Mouse (Mus musculus) CH12.LX (cell line): ENCODE measurements at regions not wholly inside any gene's neighbourhood (a gene's known extent, or its start where the extent isn't known, plus 50 kb on each side); places are given as distances from the start of the nearest gene placed in this dataset.
"Not testable (repeated sequence)": the region's sequence is repeated elsewhere in the genome, so short reads cannot be mapped to it uniquely, and the experiment has no call there.

Source experiments
- DNase-seq: peaks from one replicate; pipeline ENCODE4 v3.0.0-alpha.2; 2013; ENCODE audit errors: extremely low read depth
- H3K27ac ChIP-seq: 2 replicates; pipeline ENCODE4 v1.5.1; 2012; ENCODE audit warnings: low read depth, mild to moderate bottlenecking, control low read depth, moderate library complexity; ENCODE audit not compliant: insufficient read depth
- H3K27me3 ChIP-seq: replicated peaks from 2 replicates; pipeline ENCODE3; 2012; ENCODE audit warnings: inconsistent platforms
- H3K36me3 ChIP-seq, 2 experiments: replicated peaks in 1 of 2; 2 replicates each; pipeline versions ENCODE3 to v1.6.1; 2012; ENCODE audit warnings: inconsistent platforms in 1 of 2, low read length in 1 of 2, mild to moderate bottlenecking in 1 of 2, mixed read lengths in 1 of 2, moderate library complexity in 1 of 2; ENCODE audit not compliant: control insufficient read depth in 1 of 2, insufficient read depth in 1 of 2
- H3K4me1 ChIP-seq, 2 experiments: 2 replicates each; pipeline ENCODE4 v1.6.1; 2012; ENCODE audit warnings: inconsistent platforms in 1 of 2, moderate library complexity in 1 of 2; ENCODE audit not compliant: insufficient read depth in 2 of 2, control insufficient read depth in 1 of 2
- H3K4me2 ChIP-seq: 2 replicates; pipeline ENCODE4 v1.6.1; 2012; ENCODE audit warnings: low read depth, mild to moderate bottlenecking, control low read depth; ENCODE audit not compliant: poor library complexity, insufficient read depth, severe bottlenecking
- H3K4me3 ChIP-seq, 3 experiments: fragments of 150-350 bp in 1 of 3; sonication (generic) in 1 of 3; replicated peaks in 1 of 3; 2 replicates each; pipeline versions ENCODE3 to v1.5.1; 2011 to 2012; ENCODE audit warnings: low read depth in 2 of 3, low read length in 2 of 3, mild to moderate bottlenecking in 2 of 3, moderate library complexity in 2 of 3, control low read depth in 1 of 3, improper control_type of control experiment in 1 of 3, inconsistent platforms in 1 of 3, mixed read lengths in 1 of 3; ENCODE audit not compliant: poor library complexity in 1 of 3
- H3K79me2 ChIP-seq: replicated peaks from 2 replicates; pipeline ENCODE4 v1.6.1; 2012; ENCODE audit warnings: mild to moderate bottlenecking, moderate library complexity; ENCODE audit not compliant: control insufficient read depth, poor library complexity, insufficient read depth, severe bottlenecking; ENCODE audit errors: extremely low read depth
- H3K9ac ChIP-seq: 2 replicates; pipeline ENCODE4 v1.6.1; 2012; ENCODE audit warnings: low read depth, mild to moderate bottlenecking, control low read depth, moderate library complexity; ENCODE audit not compliant: insufficient read depth
- H3K9me3 ChIP-seq: replicated peaks from 2 replicates; pipeline ENCODE3; 2012; ENCODE audit warnings: low read length, inconsistent platforms, mixed read lengths
- CHD2 ChIP-seq: IDR thresholded peaks from 2 replicates; pipeline ENCODE4 v1.6.1; 2011; ENCODE audit warnings: low read length, improper control_type of control experiment
- CTCF ChIP-seq, 2 experiments: IDR thresholded peaks in 1 of 2; conservative IDR thresholded peaks in 1 of 2; 2 replicates each; pipeline ENCODE4 v1.5.1; 2011 to 2012; ENCODE audit warnings: low read depth in 2 of 2, low read length in 2 of 2, improper control_type of control experiment in 1 of 2, inconsistent platforms in 1 of 2, mild to moderate bottlenecking in 1 of 2, moderate library complexity in 1 of 2
- HCFC1 ChIP-seq: IDR thresholded peaks from 2 replicates; pipeline ENCODE4 v1.6.1; 2012; ENCODE audit warnings: low read depth, mild to moderate bottlenecking, inconsistent platforms, low read length, improper control_type of control experiment
- JUND ChIP-seq: conservative IDR thresholded peaks from 2 replicates; pipeline ENCODE4 v1.6.1; 2011; ENCODE audit warnings: low read depth, low read length, improper control_type of control experiment
- MAFK ChIP-seq: IDR thresholded peaks from 2 replicates; pipeline ENCODE4 v1.6.1; 2011; ENCODE audit warnings: low read length, improper control_type of control experiment; ENCODE audit not compliant: insufficient replicate concordance
- MAX ChIP-seq: IDR thresholded peaks from 2 replicates; pipeline ENCODE4 v1.6.1; 2011; ENCODE audit warnings: low read length, improper control_type of control experiment
- MEF2A ChIP-seq: IDR thresholded peaks from 2 replicates; pipeline ENCODE4 v1.6.1; 2014; ENCODE audit warnings: low read depth, mild to moderate bottlenecking, inconsistent platforms, low read length, improper control_type of control experiment, borderline replicate concordance
- MYC ChIP-seq: IDR thresholded peaks from 2 replicates; pipeline ENCODE4 v1.6.1; 2011; ENCODE audit warnings: low read depth, mild to moderate bottlenecking, improper control_type of control experiment, low read length
- PAX5 ChIP-seq: IDR thresholded peaks from 2 replicates; pipeline ENCODE4 v1.6.1; 2012; ENCODE audit warnings: low read length, inconsistent platforms, mixed read lengths
- POLR2AphosphoS2 ChIP-seq: IDR thresholded peaks from 2 replicates; pipeline ENCODE4 v1.6.1; 2011; ENCODE audit warnings: low read depth, low read length, improper control_type of control experiment
- RCOR1 ChIP-seq: conservative IDR thresholded peaks from 2 replicates; pipeline ENCODE4 v1.6.1; 2012; ENCODE audit warnings: low read depth, mild to moderate bottlenecking, inconsistent platforms, low read length, improper control_type of control experiment
- SMC3 ChIP-seq: IDR thresholded peaks from 2 replicates; pipeline ENCODE4 v1.6.1; 2011; ENCODE audit warnings: low read depth, low read length, improper control_type of control experiment
- USF1 ChIP-seq: IDR thresholded peaks from 2 replicates; pipeline ENCODE4 v1.6.1; 2014; ENCODE audit warnings: low read depth, mild to moderate bottlenecking, inconsistent platforms, low read length, improper control_type of control experiment
- ZKSCAN1 ChIP-seq: IDR thresholded peaks from 2 replicates; pipeline ENCODE4 v1.6.1; 2012; ENCODE audit warnings: low read depth, inconsistent platforms, low read length, improper control_type of control experiment, borderline replicate concordance
- dilution Hi-C: fragments of 300-500 bp; cut with MboI; formaldehyde crosslinking; loops from 2 replicates; pipeline ENCODE4 v1.14.3; 2020; ENCODE audit warnings: low sequenced_read_pairs; ENCODE audit not compliant: extremely low pct_unique_long_range_greater_than_20kb, extremely low pct_ligation_motif_present
- in situ Hi-C: fragments of 300-500 bp; cut with MboI; formaldehyde crosslinking; loops from 3 replicates; pipeline ENCODE4 v1.14.3; 2019; ENCODE audit warnings: low sequenced_read_pairs, low pct_ligation_motif_present, low pct_unique_long_range_greater_than_20kb, mixed read lengths

DNA sequence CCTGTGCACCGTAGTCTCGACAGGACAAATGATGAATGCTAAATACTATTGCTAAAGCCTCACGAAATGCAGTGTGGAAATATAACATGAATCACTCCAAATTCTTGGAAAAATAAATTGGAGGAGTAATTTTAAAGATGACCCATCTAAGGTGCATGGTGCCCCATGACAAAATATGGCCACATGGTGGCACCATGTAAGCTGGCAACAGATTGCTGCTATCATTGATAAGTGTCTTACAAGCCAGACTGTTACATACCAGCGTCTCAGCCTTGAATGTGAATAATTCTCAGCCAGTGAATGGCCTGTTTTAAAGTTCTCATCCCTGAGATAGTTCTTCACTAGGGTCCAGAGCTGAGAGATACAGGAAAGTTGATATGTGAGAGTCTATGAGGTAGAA is 92.3 kb downstream of the 9530068E07Rik start:
- H3K27me3 ChIP-seq, result peaks cover 14% of the 10 kb centered on the region
- H3K4me1 ChIP-seq, H3K27ac ChIP-seq, in situ Hi-C loops, H3K79me2 ChIP-seq, H3K9ac ChIP-seq, DNase-seq, H3K9me3 ChIP-seq, dilution Hi-C loops, H3K36me3 ChIP-seq, H3K4me2 ChIP-seq, H3K4me3 ChIP-seq: not testable (repeated sequence)
- peak in 1 of 2 experiments; percentile 34; a peak in 2 of 4 replicates for TF ChIP-seq CTCF (conservative IDR thresholded peaks at IDR 0.05 in 1 of 2, IDR thresholded peaks at IDR 0.05 in 1 of 2; ENCODE audit: low read depth in 2 of 2, low read length in 2 of 2)

DNA sequence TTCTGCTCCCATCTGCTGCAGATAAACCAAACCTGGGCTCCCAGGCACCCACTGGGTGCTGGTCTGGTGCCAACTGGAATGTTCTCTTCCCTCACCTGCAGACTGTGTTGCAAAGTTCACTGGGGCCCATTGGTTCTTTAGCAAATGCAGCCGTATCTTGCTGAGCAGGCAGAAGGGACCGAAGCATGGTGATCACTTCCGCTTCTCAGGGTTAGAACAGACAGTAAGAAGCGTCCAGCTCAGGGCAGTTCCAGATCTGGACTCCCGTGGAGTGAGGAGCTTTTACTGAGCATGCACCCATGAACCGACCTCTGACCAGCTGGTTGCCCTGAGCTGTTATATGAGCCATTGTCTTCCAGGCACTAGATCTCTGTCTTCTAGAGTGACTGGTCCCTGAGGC is 97.1 kb downstream of the 9530068E07Rik start:
- Histone ChIP-seq H3K4me3 (no peak overlapping the region), H3K4me1 (no peaks in the 10 kb centered on the region), H3K79me2 (no peaks in the 10 kb centered on the region), H3K27ac (no peak overlapping the region), H3K27me3 (peaks cover 53% of the 10 kb centered on the region), H3K9me3 (peaks cover 11% of the 10 kb centered on the region), H3K9ac (no peak overlapping the region), H3K4me2 (no peak overlapping the region), H3K36me3 (no peaks in the 10 kb centered on the region)
- DNase-seq, result no peak
- in situ Hi-C loops, result no loop called here
- dilution Hi-C loops, result no loop called here
- TF ChIP-seq MAX (no peak), RCOR1 (no peak), MYC (no peak), JUND (no peak), ZKSCAN1 (no peak), POLR2AphosphoS2 (no peak), CHD2 (no peak), PAX5 (no peak), HCFC1 (no peak), USF1 (no peak), SMC3 (no peak)

DNA sequence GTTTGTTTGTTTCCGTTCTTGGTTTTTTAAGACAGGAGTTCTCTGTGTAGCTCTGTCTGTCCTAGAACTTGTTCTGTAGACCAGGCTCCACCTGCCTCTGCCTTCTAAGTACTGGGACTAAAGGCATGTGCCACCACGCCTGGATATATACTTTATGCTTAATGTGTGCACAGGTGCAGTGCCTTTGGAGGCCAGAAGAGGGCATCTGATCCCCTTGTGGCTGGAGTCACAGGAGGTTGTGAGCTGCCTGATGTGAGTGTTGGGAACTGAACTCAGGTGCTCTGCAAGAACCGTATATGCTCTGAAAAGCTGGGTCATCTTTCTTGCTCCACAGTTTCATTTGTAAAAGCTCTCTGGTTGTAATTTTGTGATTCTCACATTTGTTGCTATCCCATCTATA is 100.7 kb downstream of the 9530068E07Rik start:
- no peak overlapping the region for H3K4me3 ChIP-seq
- no peak overlapping the region for H3K4me2 ChIP-seq
- no peaks in the 10 kb centered on the region for H3K79me2 ChIP-seq
- DNase-seq, result peak; percentile 4
- H3K4me1 ChIP-seq, result no peaks in the 10 kb centered on the region
- in situ Hi-C loops, result no loop called here
- no peak overlapping the region for H3K27ac ChIP-seq
- H3K9ac ChIP-seq, result no peak overlapping the region
- peaks cover 11% of the 10 kb centered on the region for H3K9me3 ChIP-seq
- peaks cover 76% of the 10 kb centered on the region for H3K27me3 ChIP-seq
- dilution Hi-C loops, result no loop called here
- TF ChIP-seq USF1 (no peak), MAFK (no peak), MEF2A (no peak), CTCF (conservative IDR thresholded peaks at IDR 0.05 in 1 of 2, IDR thresholded peaks at IDR 0.05 in 1 of 2; ENCODE audit: low read depth in 2 of 2, low read length in 2 of 2) (peak in 1 of 2 experiments; percentile 42; a peak in 3 of 4 replicates)
- TF ChIP-seq, all 38 proteins: peak for 1
- H3K36me3 ChIP-seq, result no peaks in the 10 kb centered on the region
